Mouse (Mus musculus) megakaryocyte-erythroid progenitor cell, adult 5 weeks (primary cell): ENCODE data around the gene Olfr472. TPM values are rescaled to one million over a fixed set of nuclear protein-coding genes. Genes with fewer than 3 reads are reported as not detected.

Experiments used
- polyA plus RNA-seq: library from polyadenylated mRNA; stranded (reverse); fragments of >175 nt; gene quantifications from 2 replicates; pipeline ENCODE4 v1.2.3, GENCODE M21; 2012

Olfr472 gene
- not detected in 2 replicates for polyA plus RNA-seq

DNA sequence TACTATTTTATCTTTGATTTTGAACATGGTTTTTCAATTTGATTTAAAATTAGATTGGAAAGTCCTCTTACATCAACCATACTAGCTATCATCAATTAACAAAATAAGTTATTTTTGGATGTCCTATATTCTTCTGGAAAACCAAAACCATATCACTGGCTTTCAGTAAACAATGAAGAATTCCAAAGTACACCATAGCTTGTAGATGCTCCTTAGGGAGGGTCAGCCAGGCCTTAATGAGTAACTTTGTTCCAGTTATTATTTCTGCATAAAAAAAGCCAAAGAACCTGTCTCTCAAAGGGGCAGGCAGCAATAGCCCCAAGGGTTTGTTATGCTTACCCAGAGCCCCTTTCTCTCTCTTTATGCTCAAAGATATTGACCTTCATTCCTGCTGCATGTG, at the start of gene Olfr472:
Gene Olfr472 (plus strand): TSS at position 301 of the 400 bp plus-strand sequence.

DNA sequence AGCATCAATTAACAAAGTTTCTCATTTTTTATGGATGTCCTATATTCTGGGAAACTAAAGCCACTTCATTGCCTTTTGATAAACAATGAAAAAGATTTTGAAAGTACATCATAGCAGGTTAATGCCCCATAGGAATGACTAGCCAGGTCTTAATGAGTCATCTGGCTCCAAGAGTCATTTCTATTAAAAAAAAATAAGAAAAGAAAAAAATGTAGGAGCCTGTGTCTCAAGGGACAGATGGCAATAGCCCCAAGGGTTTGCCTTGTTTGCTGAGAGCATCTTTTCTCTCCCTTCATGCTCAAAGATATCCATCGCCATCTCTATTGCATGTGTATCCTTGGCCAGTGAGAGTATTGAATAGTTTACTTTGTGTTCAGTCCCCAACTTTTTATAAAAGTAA, 32.4 kb downstream of the Olfr472 start, which contains the start of gene Olfr473:
Gene Olfr473 (plus strand): TSS at position 301 of the 400 bp plus-strand sequence.

DNA sequence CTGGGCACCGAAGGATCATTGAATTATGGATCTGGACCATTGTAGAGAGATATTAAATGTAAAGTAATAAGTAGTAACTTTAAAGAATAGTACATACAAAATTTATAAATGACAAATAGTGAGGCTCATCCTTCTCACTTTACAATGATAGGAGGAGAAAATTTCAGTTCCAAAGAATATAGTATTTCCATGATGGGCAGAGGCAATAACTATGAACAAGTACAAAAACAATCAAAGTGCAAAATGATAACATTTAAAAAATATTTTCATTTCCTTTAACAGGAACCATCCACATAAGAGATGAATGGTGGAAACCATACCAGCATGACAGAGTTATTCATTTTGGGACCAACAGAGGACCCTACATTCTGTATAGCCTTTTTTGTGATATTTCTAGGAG, 56.6 kb downstream of the Olfr472 start, which contains the start of gene Olfr474:
Gene Olfr474 (plus strand): TSS at position 301 of the 400 bp plus-strand sequence.

Other genes starting within 250 kb of the Olfr472 start
- gene Cyb5r2, start 139.9 kb upstream of the Olfr472 start, polyA plus RNA-seq, result not detected in 2 replicates
- gene Ovch2, start 96.7 kb upstream of the Olfr472 start, polyA plus RNA-seq, result not detected in 2 replicates
- gene Olfr467, start 85.6 kb upstream of the Olfr472 start, polyA plus RNA-seq, result not detected in 2 replicates
- not detected in 2 replicates for gene Olfr469, start 72.4 kb upstream of the Olfr472 start, polyA plus RNA-seq
- gene Olfr470, start 50.4 kb upstream of the Olfr472 start, polyA plus RNA-seq, result not detected in 2 replicates
- gene Olfr473, start 32.5 kb downstream of the Olfr472 start, polyA plus RNA-seq, result not detected in 2 replicates
- not detected in 2 replicates for gene Olfr474, start 56.7 kb downstream of the Olfr472 start, polyA plus RNA-seq
- not detected in 2 replicates for gene Olfr476, start 66.9 kb downstream of the Olfr472 start, polyA plus RNA-seq
- not detected in 2 replicates for gene Olfr477, start 88.8 kb downstream of the Olfr472 start, polyA plus RNA-seq
- not detected in 2 replicates for gene Olfr478, start 136.1 kb downstream of the Olfr472 start, polyA plus RNA-seq
- gene Olfr479, start 152.8 kb downstream of the Olfr472 start, polyA plus RNA-seq, result not detected in 2 replicates
- gene Olfr480, start 169.4 kb downstream of the Olfr472 start, polyA plus RNA-seq, result not detected in 2 replicates
- gene Olfr481, start 182.0 kb downstream of the Olfr472 start, polyA plus RNA-seq, result not detected in 2 replicates
- not detected in 2 replicates for gene Olfr482, start 199.7 kb downstream of the Olfr472 start, polyA plus RNA-seq
- gene Olfr483, start 202.9 kb downstream of the Olfr472 start, polyA plus RNA-seq, result not detected in 2 replicates
- not detected in 2 replicates for gene Olfr484, start 229.5 kb downstream of the Olfr472 start, polyA plus RNA-seq